Mouse (Mus musculus): ENCODE data around the gene Litaf. TPM values are rescaled to one million over a fixed set of nuclear protein-coding genes. Genes with fewer than 3 reads are reported as not detected.
A peak's percentile ranks its signal among the peaks of the same experiment; 100 is the strongest.

Litaf gene
- 1 to 10 TPM; 4.8 to 9.3 TPM for total RNA-seq (2021)
- long read RNA-seq, experiment 1, transcript Litaf-201 (4 exons, 2,235 nt) = major isoform, 5 of 6 reads
- long read RNA-seq, experiment 1, partial matches to known transcripts = 0 of 6 reads
- long read RNA-seq, experiment 1, other reads (novel, unspliced or antisense) = 1 of 6 reads
- long read RNA-seq, experiment 2, transcript Litaf-201 (4 exons, 2,235 nt) = major isoform, 5 of 6 reads
- long read RNA-seq, experiment 2, partial matches to known transcripts = 1 of 6 reads
- long read RNA-seq, experiment 2, other reads (novel, unspliced or antisense) = 0 of 6 reads

DNA sequence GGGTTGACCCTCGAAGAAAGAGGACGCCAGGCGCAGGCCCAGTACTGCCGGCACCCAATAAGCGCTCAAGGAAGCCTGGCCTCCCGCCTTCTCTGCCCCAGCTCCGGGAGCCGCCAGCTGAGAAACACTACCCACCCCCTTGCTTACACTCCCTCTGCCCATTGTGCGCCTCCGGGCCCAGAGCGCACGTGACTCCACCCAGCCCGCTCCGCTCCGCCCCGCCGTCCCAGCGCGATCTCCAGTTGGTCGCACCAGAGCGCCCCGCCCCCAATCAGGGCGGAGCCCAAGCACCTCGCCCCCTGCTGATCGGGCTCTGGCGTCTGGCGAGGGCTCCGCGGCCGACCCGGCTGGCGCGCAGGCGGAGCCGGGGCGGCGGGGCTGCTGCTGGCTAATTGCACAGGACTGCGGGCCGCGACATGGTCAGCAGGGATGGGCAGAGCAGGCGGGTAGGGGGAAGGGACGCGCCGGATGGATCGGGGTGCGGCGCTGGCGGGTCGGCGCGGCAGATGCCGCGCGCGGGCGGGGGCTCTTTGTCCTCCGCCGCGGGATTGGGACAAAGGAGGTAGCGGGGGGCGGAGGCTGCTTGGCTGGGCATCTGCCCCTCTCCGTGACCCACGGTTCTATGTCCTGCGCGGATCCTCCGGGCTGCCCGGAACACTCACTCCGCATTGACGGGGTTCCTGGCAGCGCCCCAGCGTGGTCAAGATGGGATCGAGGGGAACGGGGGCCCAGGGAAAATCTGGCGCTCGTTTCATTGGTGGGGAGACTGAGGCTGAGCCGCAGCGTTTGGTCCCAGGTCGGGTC is at the start of gene Litaf:
Litaf (minus strand) TSS at position 129 of the 804 bp plus-strand sequence.
- Histone ChIP-seq H3K4me3 (peak within 1 kb of the TSS; percentile 83), H3K27ac (peak within 1 kb of the TSS; percentile 88)
- TF ChIP-seq CTCF (IDR thresholded peaks at IDR 0.05) = peak; percentile 50
- peak; percentile 99 for DNase-seq
- intact Hi-C loops (cut with DNase I) = no loop called here

- peak; percentile 71 for TF ChIP-seq CTCF (IDR thresholded peaks at IDR 0.05)
- Histone ChIP-seq H3K27ac (no peak overlapping the region), H3K4me3 (no peak overlapping the region)
- intact Hi-C loops (cut with DNase I) = loop anchor here (2.0 kb wide), 1 partner anchor 72 kb away; no protein-coding TSS in a partner anchor
- no peak for DNase-seq
Observed at GRCm38 (mm10) chr16:11109198-11109740, 43.3 kb upstream of the Litaf start.

GRCm38 (mm10) chr16:11104905-11105304 is 38.9 kb upstream of the Litaf start:
- intact Hi-C loops (cut with DNase I) = no loop called here
- no peak for TF ChIP-seq CTCF (IDR thresholded peaks at IDR 0.05)
- DNase-seq = no peak
- Histone ChIP-seq H3K4me3 (no peak overlapping the region), H3K27ac (no peak overlapping the region)

DNA sequence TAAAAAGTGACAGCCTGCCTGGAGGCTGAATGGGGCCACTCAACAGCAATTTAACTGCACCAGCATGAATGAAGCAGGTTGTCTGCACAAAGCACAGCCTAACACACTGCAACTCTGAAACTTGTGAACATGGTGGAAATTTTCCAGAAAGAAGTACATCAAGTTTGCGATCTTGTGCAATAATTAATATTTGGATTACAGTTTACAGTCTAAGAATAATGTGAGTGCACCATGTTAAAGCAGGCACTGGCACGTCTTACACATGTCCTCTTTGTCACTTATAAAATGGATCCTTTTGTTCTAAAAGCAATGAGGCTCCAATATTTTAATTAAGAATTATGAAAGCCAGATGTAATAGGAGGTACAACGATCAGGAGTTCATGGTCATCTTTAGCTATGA is 31.3 kb upstream of the Litaf start:
- Histone ChIP-seq H3K27ac (no peak overlapping the region), H3K4me3 (no peak overlapping the region)
- DNase-seq = no peak
- intact Hi-C loops (cut with DNase I) = no loop called here
- no peak for TF ChIP-seq CTCF (IDR thresholded peaks at IDR 0.05)

DNA sequence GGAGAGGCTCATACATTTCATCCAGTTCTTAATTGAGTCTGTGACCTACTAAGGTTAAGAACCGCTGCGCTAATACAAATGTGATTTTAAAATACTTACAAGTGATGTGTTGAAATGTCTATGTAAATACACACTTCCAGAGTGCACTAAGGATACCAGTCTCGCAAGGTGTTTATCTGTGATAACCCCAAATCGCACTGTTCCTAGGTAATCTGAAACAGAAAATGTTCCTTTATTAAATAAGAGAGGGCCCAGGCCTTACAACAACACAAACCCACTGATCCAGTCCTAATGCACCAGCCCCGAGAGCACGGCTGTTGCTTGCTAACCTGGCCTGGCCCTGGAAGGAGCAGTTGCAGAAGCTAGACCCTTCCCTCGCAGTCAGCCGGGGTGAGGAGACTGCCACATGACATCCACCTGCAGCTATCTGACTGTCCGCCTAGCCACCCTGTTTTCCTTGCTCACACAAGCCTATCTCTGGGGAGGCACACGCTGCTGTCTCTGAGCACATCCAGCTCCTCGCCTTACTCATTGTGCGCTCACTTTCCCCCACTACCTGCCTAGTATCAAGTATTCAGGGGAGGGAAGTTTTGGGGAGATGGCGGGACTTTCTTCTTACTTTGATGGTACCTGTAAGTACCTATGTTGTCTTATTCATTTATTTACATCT is 27.9 kb upstream of the Litaf start:
- no peak for DNase-seq
- no peak overlapping the region for H3K4me3 ChIP-seq
- intact Hi-C loops (cut with DNase I) = no loop called here
- H3K27ac ChIP-seq = no peak overlapping the region
- no peak for TF ChIP-seq CTCF (IDR thresholded peaks at IDR 0.05)

GRCm38 (mm10) chr16:11092523-11092922 is 26.6 kb upstream of the Litaf start:
- Histone ChIP-seq H3K4me3 (no peak overlapping the region), H3K27ac (peak overlapping the region; percentile 56)
- no peak for DNase-seq
- intact Hi-C loops (cut with DNase I) = no loop called here
- TF ChIP-seq CTCF (IDR thresholded peaks at IDR 0.05) = no peak

GRCm38 (mm10) chr16:11092061-11092460 is 26.1 kb upstream of the Litaf start:
- Histone ChIP-seq H3K27ac (peak overlapping the region; percentile 56), H3K4me3 (no peak overlapping the region)
- peak; percentile 19 for DNase-seq
- intact Hi-C loops (cut with DNase I) = no loop called here
- TF ChIP-seq CTCF (IDR thresholded peaks at IDR 0.05) = no peak

DNA sequence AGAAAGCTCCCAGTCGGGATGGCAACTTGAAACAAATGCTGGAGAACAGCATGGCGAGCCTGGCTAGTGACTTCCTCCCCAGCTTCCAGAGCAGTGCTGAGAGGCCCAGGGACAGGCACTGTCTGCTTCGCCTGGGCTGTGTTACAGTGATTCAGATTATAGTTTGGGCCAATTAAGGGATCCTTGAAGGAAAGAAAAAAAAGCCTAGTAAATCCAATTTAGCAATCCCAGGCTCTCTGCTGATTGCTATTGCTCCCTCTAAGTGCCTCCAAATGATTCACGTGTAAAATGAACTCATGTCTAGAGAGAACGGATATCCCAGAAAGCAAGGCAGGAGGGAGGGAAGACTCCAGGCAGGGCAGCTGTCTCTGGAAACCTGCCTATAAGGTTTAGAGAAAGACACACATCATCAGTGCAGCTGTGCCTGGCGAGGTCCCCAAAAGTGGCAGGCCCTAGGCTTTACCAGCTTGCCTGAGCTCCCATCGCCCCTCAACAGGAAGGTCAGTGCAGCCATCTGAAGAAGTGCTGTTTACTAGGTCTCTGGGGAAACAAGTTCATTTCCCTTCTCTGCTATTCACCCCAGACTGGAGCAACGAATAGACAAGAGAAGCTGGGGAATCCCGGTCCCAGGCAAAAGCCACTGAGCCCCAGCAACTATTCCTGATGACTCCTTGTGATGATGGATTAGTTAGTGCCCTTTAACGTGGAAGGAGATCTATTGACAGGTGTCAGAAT is 25.0 kb upstream of the Litaf start:
- intact Hi-C loops (cut with DNase I) = no loop called here
- Histone ChIP-seq H3K27ac (peak overlapping the region; percentile 38; the same call in 1 of the 2 replicates), H3K4me3 (no peak overlapping the region)

GRCm38 (mm10) chr16:11086856-11087588 is 21.1 kb upstream of the Litaf start:
- intact Hi-C loops (cut with DNase I) = no loop called here
- no peak for DNase-seq
- H3K27ac ChIP-seq = no peak overlapping the region
- TF ChIP-seq CTCF (IDR thresholded peaks at IDR 0.05) = peak; percentile 6; the same call in 1 of the 2 replicates
- no peak overlapping the region for H3K4me3 ChIP-seq

More for the DNA sequence above, 25.0 kb upstream of the Litaf start:
- peak; percentile 39 for DNase-seq
- TF ChIP-seq CTCF (IDR thresholded peaks at IDR 0.05) = no peak

DNA sequence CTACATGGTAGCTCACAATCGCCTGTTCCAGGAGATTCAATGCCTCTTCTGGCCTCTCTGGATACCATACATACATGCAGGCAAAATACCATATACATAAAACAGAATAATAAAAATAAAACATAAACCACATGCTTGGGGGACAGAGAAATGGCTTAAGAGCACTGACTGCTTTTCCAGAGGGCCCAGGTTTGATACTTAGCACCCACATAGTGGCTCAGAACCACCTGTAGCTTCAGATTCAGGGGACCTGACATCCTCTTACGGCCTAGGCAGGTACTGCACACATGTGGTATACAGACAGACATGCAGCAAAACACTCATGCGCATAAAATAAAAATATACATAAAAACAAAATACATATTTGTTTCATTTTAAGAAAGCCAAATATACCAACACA is 20.3 kb upstream of the Litaf start:
- Histone ChIP-seq H3K27ac (no peak overlapping the region), H3K4me3 (no peak overlapping the region)
- TF ChIP-seq CTCF (IDR thresholded peaks at IDR 0.05) = no peak
- intact Hi-C loops (cut with DNase I) = no loop called here
- no peak for DNase-seq

GRCm38 (mm10) chr16:11084181-11084580 is 18.2 kb upstream of the Litaf start:
- Histone ChIP-seq H3K4me3 (no peak overlapping the region), H3K27ac (no peak overlapping the region)
- no peak for TF ChIP-seq CTCF (IDR thresholded peaks at IDR 0.05)
- no peak for DNase-seq
- intact Hi-C loops (cut with DNase I) = no loop called here

All from gastrocnemius, adult 2 months (tissue).